15 mouse cellular contexts compared by ENCODE assay signal in the genomic region with DNA sequence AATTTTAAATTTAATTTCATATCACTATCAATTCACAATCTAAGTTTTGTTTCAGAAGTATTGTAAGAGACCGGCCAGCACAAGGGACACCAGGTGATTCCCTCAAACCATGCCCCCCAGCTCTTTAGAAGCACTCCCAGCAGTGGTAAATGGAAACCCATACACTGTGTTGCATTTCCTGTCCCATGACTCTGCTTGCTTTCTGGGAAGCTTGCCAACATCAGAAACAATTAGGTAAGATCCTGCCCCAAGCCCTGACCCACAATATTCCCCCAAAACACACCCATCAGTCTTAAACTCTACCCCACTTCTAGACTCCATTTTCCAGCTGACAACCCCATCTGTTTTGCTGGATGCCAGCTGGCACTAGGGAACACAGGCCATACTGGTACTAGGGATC.
"Had no signal": no experiment of that assay in that cellular context is flagged by ENCODE, and none has a peak within 500 bp of the region (broad histone marks: within the 10 kb centered on the region; RNA-seq: fewer than 3 reads in every experiment).

No protein-coding gene starts in this region.

- H3K36me3 ChIP-seq: kidney, embryonic 15.5 days; liver, embryonic 13.5 days had no signal

- H3K4me1 ChIP-seq: kidney, embryonic 15.5 days; liver, embryonic 13.5 days had no signal

- H3K9me3 ChIP-seq: kidney, embryonic 15.5 days; liver, embryonic 13.5 days had no signal

- H3K9ac ChIP-seq: kidney, embryonic 15.5 days; liver, embryonic 13.5 days had no signal

- H3K4me2 ChIP-seq: kidney, embryonic 15.5 days; liver, embryonic 13.5 days; midbrain, embryonic 11.5 days had no signal

- H3K4me3 ChIP-seq: kidney, embryonic 15.5 days; left cerebral cortex, adult 2 months; liver, embryonic 13.5 days had no signal

- H3K27me3 ChIP-seq: kidney, embryonic 15.5 days; liver, embryonic 13.5 days had no signal

- DNase-seq: kidney, adult 8-10 months; kidney, postnatal 10 days; kidney, postnatal 36 days; layer of hippocampus, postnatal 36 days; liver, embryonic 13.5 days; lung, adult 2 months; lung, postnatal 10 days; lung, postnatal 36 days; midbrain, embryonic 14.5 days; thymus, adult 18-20 months; thymus, postnatal 14 days; thymus, postnatal 4 days had no signal

- H3K27ac ChIP-seq: kidney, embryonic 15.5 days; left cerebral cortex, adult 2 months; liver, embryonic 13.5 days had no signal
